Mouse (Mus musculus): ENCODE results near the gene Mnd1. TPM values are rescaled to one million over a fixed set of nuclear protein-coding genes. Genes with fewer than 3 reads are reported as not detected.

Gene Mnd1
- polyA plus RNA-seq, 1 experiment from 2014 or later: 10.5 TPM

Other genes starting within 250 kb of the Mnd1 start
- gene Tmem131l, start 115.6 kb downstream of the Mnd1 start, polyA plus RNA-seq (2016; fragmentation: Nextera tagmentation; extraction: Ambion mirVana): 116 and 130 TPM in 2 replicates
- gene Gm6525, start 18.3 kb upstream of the Mnd1 start, polyA plus RNA-seq (2016; fragmentation: Nextera tagmentation; extraction: Ambion mirVana): 1.5 and 2.5 TPM in 2 replicates
- gene Trim2, start 151.1 kb upstream of the Mnd1 start, polyA plus RNA-seq (2016; fragmentation: Nextera tagmentation; extraction: Ambion mirVana): 107 and 110 TPM in 2 replicates

Data from forebrain, embryonic 12.5 days (tissue).